Mouse (Mus musculus): ENCODE measurements around the gene Arhgap28.

Gene Arhgap28

DNA sequence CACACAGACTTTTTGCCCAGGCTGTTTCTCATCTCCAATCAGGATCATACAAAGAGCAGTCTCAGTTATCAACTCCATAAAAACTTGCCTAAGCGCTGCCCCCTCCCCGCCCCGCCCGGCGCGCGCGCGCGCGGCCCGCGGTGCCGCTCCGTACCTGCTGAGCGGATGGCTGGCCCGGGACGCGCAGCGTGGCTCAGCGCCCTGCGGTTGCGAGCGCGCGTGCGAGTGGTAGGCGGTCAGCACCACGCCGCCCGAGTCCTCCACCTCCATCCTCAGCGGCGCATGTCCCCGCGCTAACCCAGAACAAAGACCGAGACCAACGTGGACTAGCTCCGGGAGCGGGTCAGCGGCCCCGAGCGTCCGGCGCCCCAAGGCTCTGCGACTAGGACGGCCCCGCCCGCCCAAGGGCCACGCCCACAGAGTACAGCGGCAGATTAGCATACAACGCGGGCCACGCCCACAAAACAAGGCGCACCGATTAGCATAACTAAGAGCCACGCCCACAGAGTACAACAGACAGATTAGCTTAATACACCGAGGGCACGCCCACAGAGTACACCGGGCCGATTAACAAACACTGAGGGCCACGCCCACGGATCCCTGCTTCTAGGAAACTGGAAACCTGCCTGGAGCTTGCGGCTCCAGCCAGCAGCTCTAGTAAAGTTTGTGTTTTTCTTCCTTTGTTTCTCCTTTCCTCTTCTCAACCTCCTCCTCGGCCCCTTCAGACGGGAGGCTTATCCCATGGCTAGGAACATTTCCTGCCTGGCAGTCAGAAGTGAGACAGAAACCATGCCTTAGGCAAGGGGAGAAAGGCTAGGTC, at the start of gene Arhgap28:
Arhgap28 (minus strand) TSS at position 380 of the 820 bp plus-strand sequence.
- peak; percentile 100 for DNase-seq (ENCODE audit: low read depth, low spot score)

DNA sequence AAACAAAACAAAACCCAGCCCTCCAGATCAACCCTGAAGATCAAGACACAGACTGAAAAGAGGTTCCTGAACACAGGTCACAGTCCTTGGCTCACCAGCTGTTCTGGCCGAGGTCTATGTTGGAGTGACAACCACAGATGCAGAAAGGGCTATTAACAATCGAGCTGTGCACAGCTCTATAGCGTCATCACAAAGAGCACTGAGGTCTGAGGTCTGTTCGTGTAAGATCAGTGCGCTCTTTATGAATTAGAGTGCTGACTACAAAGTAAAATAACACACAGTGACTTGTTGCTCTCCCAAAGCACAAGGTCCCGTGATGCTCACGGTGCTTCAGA, 42.4 kb upstream of the Arhgap28 start:
- no peak for DNase-seq (ENCODE audit: low read depth, low spot score)

DNA sequence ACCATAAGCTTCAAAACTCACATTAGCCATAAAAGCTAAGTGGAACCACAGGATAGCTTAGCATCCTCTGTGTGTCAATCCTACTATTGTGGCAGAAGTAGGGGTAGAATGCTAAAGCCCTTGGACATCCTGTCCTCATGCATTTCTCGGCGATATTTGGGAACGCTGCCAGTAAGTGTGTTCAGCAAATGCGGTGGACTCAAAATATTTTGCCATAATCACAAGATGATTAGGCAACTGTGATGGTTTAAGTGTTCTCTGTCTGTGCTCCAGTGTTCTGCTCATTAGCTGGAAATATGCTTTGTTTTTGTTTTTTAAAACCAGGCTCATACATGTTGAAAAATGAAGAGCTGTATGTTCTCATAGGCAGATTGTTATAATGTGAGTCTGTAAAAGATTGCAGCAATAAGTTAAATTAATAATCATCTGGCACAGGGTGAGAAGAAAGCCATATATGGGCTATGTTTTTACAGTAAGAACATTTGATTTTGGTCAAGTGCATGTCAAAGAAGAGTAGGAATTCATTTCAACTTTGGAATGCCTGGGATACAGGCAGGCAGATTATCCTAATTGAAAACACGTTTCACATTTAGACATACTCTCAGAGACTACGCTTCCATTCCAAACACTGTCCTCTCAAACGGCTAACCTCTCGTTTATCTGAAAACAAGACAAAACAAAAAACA, 41.9 kb upstream of the Arhgap28 start:
- DNase-seq (ENCODE audit: low read depth, low spot score): no peak

DNA sequence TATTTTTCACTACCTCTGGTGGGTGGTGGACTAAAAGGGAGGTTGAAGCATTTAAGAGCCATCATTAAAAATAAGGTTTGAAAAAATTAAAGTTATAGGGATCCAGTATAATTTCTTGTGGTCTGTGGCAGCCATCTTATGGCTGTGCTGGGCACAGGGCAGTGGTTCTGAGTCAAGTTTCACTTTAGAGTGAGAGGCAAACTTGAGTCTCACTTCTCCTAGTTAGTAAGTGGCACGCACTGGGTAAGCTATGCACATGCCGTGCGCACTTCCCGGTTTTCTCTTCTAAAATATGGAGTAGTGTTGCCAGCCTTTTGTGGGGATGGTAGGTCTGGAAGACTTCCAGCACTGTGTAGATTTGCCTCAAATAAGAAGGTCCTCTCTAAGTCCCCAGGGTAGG, 38.5 kb upstream of the Arhgap28 start:
- DNase-seq (ENCODE audit: low read depth, low spot score): no peak

DNA sequence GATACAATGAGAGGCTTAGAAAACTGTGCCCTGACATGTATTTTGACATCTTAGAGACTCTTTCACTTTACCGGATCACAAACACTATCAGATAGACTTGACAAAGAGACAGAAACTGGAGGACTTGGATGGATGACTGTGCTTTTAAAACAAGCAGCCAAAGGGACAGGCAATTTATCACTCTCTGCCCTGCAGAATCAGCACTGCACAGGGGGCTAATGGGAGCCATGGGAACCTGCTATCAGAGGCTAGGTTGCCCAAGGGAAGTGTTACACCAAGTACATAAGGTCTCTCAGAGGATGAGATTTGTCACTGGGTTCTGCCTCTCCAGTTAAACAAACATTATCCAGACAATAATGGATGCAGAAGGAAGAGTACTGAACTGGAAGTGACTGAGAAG, 33.1 kb upstream of the Arhgap28 start:
- DNase-seq (ENCODE audit: low read depth, low spot score): no peak

DNA sequence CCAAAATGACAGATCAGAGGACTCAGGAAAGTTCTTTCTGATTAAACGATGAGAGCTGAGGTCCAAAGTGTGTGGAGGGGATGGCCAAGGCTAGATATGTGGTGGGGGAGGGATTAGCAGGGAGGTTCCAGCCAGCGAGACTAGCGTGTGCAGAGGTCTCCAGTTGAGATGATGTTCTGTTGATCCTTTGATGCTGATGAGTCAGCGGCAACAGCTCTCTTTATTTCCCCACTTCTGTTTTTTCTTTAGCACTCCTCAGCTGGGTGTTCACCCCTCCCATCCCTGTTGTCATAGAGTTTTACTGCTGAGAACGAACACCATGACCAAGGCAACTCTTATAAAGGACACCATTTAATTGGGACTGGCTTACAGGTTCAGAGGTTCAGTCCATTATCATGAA, 25.6 kb upstream of the Arhgap28 start:
- no peak for DNase-seq (ENCODE audit: low read depth, low spot score)

DNA sequence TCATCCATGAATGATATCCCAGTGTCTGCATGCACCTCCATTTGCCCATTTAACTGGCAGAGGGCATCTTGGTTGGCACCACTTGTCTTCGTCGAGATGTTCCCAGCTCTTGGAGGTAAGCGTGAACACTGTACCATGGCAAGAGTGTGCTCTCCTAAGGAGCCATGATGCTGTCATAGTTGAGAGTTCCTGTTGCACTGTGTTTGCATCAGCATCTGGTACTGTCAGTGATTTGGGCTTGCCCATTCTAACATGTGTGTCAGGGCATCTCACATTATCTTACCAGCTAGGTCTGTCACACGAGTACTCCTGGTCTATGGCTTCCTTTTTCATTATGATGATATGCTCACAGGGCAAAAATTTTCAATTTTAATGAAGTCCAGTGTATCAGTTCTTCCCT, 24.6 kb upstream of the Arhgap28 start:
- DNase-seq (ENCODE audit: low read depth, low spot score): no peak

DNA sequence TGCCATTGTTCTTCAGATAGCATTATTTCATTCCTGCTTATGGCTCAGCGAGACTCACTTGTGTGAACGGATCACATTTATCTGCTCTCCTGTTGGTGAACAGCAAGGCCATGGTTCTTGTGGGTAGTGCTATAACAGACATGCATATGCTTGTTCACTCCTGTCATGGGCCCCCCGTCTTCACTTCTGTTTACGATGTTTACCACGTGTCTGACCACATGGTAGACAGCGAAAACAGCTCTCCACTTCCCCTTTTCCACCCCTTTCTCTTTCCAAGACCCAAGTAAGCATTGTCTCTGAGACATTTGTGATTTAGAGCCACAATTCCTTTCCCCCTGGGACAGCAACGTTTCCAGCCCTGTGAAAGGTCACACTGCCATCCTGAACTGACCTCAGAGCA, 20.4 kb upstream of the Arhgap28 start:
- DNase-seq (ENCODE audit: low read depth, low spot score): no peak

DNA sequence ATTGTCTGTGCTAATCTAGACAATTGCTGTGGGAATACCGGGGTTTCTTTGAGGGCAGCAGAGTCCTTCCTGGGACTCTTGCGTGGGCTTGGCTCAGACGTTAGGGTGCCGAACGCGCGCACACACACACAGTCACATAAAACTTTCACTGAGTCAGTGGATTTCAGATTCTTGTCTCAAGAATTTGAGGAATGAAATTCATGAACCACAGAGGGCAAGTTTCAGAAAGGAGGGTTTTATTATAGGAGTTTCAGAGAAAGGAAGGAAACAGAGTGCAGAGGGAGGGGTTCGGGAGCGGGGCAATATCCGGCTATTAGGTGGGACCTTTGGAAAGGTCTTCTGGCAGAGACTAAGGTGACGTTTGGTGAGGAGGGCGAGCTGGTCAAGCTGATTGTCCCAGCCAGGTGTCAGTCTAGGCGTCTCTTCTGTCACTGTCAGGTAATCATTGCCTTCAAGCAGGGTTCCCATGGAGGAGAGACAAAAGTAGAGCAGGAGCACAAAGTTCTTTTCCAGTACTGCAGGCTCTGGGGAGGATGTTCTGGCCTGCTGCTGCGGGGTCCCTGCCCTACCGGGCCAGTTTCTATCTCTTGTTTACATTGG, 15.6 kb upstream of the Arhgap28 start:
- no peak for DNase-seq (ENCODE audit: low read depth, low spot score)

DNA sequence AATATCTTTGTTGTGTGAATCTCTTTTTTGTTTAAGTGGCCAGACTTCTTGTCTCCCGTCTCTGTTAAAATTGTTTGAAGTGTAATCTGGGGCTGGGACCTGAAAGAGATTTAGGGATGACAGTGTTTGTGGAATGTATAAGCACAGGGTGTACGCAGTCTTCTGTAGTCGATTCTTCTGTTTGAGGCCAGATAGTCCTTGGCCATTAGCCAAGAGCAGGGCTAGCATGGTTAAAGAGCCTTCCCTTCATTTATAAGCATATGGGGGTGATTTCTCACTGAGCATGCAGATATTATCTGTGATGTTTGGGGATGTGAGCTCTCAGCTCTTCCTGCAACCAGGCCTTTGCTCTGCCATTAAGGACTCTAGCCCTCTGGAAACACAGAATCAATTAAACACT, 13.2 kb upstream of the Arhgap28 start:
- DNase-seq (ENCODE audit: low read depth, low spot score): no peak

DNA sequence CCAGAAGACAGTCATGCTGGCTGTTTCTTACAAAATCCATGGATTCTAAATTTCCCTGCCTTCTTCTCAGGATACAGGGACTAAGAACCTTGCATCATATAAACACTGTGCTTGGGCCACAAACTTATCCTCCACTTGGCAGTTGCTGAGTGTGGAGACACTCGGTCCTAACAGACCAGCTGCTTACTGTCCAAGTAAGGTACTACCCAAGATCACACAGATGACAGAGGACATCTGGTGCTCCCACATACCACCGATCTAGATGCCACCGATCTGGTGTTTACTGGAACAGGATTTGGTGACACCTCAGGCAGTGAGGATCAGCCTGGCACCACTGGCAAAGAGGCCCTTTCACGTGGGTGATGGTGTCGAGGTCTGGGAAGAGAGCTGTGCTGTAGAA, 7.7 kb upstream of the Arhgap28 start:
- no peak for DNase-seq (ENCODE audit: low read depth, low spot score)

DNA sequence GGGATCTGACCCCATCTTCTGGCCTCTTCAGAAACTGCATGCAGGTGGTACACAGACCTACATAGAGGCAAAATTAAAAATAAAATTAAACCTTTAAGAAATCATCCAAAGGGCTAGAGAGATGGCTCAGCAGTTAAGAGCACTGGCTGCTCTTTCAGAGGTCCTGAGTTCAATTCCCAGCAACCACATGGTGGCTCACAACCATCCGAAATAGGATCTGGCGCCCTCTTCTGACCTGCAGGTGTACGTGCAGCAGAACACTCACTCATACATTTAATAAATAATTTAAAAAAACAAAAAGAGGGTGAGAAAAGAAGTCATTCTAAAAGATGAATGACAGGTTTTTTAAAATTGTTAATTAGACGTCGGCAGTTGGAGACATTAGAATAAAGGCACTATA, 6.1 kb upstream of the Arhgap28 start:
- DNase-seq (ENCODE audit: low read depth, low spot score): no peak

DNA sequence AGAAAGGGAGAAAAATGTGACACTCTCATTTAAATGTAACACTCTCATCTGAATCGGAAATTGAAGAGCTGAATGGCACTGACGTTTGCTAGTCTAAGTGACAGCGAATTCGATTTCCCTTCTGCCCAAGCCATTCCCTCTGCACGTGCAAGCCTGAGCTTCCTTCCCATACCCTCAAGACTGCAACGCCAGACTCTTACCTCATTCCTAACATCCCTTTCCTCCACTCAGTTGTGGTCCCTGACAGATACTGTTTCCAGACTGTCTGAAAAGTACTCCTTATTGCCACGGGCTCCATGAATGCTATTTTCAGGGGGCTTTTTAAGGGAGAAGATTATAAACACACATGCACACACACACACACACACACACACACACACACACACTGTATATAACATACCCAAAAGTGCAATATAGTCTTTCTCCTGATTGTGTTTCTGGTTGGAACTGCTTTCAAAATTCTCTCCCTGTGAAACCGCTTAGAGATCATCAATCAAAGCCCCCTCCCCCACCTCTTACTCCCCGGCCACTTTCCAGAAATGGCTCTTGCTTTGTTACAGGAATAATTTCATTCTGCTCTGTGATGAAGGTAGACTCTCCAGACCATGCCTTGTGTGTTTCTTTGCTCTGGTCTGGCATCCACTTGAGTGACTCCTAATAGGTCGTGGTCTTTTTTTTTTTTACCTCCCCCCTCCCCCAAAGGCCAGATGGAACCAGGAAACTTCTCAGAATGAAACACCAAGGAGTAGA, 836 bp upstream of the Arhgap28 start:
- no peak for DNase-seq (ENCODE audit: low read depth, low spot score)

DNA sequence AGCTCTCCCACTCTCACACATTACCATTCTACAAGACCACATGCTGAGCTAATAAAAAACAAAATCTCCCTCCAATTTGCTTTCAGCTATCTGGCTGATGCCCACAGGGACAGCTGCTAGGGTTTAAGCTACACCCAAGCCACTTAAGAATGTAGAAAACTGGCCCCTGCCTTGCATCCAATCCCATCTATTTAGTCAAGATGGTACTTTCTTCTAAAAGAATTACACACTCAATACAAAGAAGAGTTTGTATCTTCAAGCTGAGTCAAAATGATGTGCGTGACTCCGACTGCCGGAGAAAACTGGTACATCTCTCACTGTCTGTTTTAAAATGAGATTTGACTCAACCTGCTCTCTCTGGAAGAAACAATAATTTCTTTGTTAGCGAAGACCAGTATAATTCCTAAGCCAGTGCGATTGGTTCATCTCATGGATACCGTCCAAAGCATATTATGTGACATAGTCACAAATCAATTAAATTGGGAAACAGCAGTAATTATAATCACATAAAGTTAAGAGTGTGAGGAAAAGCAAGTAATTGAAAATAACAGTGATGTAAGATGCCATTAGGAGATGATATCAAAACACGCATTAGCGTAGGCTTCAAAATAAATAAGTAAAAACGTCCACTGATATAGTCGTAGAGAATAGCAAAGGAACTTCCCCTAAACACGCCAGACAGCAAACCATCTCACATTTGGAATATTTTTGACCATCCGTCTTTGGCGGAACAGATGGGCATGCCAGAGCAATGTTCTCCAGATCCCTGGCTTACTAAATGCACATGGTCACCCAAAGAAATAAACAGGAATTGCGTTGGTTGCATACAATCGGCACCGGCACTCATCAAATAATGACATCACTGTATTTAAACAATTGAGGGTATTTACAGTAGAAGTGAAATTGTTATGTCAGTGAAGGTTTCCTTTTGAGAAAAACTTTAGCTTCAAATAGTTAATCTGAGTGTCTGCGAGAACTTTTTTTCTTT, 1.0 kb downstream of the Arhgap28 start:
- no peak for DNase-seq (ENCODE audit: low read depth, low spot score)

DNA sequence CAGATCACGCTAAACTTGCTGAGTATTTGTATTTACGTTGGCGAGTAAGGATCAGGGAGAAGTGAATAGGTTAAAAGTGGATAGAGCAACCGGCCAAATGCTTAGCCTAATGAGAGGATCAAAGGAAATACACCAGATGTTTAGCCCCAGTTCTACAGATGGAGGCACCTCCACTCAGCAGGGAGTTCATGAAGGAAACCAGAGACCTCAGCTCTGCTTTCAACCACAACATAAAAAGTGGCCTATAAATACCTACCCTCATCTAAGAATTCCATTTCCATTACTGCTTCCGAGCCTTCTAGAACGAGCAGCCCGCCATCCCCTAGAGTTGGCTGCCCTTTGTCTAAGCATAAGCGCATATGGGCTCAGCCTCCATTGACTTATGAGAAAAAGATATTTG, 4.1 kb downstream of the Arhgap28 start:
- DNase-seq (ENCODE audit: low read depth, low spot score): no peak

DNA sequence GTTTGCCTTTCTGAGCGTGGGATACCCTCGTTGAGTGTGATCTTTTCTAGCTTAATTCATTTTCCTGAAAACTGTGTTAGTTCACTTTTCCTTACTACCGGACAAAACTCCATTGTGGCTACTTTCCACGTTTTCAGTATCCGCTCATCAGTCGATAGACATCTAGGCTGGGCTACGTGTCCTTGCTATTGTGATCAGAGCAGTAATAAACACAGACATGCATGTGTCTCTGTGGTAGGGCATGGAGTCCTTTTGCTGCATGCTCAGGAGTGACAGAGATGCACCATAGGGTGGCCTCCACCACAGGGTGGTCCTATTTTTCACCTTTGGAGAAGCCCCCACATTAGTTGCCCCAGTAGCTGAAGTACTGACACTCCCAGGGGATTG, 7.2 kb downstream of the Arhgap28 start:
- DNase-seq (ENCODE audit: low read depth, low spot score): no peak

DNA sequence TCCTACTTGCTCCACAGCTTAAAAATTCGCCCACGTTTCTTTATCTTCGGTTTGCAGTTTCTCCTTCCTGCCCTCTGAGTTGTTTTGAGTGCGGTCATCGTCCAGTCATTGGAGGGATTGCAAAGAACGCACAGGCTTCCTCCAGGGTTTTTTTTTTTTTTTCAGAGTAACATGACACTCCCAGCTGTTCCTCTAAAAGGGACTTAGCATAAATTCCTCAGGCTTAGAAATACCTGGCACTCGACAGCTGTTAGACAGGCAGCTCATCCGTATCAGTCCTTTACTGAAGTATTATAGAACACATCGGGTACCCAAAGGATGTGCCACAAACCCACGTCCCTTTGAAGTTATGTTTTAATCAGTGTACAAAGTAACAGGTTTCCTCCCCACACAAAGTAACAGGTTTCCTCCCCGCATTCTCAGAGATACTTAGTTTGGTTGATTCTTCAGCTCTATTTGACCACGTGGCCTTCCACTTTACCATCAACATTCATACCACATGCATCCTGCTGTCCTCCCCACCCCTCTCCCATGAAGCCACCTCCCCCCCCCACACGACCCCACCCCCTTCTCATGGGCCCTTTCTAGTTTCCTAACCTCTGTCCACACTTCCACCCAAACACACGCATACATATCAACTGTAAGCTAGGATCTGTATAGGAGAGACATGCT, 7.7 kb downstream of the Arhgap28 start:
- DNase-seq (ENCODE audit: low read depth, low spot score): peak; percentile 46

DNA sequence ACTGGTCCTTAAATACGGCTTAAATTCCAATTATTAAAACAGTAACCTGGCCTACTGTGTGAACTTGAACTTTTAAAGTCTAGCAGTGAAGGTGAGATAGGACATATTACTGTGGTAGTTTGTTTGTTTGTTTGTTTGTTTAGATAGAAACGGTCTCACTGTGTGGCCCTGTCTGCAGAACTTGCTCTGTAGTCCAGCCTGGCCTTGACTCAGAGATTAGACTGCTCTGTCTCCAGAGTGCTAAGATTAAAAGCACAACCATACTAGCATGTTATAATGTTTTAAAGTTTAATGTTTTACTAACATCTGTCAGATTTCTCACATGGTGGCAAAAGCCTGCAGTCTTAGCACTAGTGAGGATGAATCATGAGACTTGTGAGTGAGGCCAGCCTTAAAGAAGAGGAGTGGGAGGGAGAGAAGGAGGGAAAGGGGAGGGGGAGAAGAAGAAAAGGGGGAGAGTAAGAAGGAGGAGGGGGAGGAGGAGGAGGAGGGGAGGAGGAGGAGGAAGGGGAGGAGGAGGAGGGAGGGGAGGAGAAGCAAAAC, 8.6 kb downstream of the Arhgap28 start:
- no peak for DNase-seq (ENCODE audit: low read depth, low spot score)

DNA sequence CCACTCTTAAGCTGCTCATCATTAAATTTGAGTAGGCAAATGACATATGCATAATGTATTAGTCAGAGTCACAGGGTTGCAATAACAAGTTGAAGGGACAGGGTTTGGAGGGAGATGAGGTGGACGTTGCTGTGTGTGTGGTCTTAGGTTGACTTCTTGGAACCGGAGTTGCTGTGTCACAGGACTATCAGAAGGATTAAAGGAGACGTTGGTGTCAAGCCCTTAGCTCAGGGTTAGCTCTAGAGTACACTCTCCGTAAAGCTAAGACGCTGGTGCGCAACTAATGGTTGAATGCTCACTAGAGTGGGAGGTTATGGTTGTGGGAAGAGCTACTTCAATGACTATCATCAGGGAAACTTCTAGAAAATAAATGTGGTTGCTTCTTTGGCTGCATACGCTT, 9.1 kb downstream of the Arhgap28 start:
- DNase-seq (ENCODE audit: low read depth, low spot score): no peak

DNA sequence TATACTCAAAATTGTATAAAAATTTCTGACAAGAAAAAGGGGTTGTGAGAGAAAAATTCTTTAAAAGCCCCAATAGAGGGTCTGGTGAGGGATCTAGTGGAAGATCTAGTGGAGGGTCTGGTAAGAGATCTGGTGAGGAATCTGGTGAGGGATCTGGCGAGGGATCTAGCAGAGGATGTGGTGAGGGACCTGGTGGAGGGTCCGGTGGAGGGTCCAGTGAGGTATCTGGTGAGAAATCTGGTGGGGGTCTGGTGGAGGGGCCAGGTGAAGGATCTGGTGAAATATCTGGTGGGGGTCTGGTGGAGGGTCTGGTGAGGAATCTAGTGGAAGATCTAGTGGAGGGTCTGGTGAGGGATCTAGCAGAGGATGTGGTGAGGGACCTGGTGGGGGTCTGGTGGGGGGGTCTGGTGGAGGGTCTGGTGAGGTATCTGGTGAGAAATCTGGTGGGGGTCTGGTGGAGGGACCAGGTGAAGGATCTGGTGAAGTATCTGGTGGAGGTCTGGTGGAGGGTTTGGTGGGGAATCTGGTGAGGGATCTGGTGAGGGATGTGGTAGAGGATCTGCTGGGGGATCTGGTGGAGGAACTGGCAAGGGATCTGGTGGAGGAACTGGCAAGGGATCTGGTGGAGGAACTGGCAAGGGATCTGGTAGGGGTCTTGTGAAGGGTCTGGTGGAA, 10.4 kb downstream of the Arhgap28 start:
- no peak for DNase-seq (ENCODE audit: low read depth, low spot score)

Data from ZHBTc4 (cell line).